In the genomic region with DNA sequence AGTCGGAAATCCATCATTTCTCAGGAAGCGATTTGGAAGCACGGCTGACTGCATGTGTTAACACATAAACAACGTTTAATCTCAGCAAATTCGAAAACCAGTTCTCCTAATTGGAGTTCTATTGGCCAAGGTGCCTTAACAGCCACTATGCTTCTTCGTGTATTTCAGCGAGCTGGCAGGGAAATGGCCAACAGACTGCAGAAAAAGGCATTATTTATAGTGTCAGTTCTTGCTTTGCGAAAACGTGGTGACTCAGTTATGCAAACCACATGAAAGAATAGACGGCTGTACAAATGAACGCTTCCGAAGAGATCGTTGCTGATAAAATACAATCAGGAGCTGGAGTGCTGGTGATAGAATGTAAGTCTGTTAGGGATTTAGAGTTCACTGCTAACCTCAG, we compare ENCODE assay signal across 20 mouse cellular contexts. TPM values are rescaled to one million over a fixed set of nuclear protein-coding genes. Genes with fewer than 3 reads are reported as not detected.
DNase-seq lines count a peak whose midpoint lies in the region; TF ChIP-seq lines count a peak whose summit lies in the region.
"Had no signal": no experiment of that assay in that cellular context is flagged by ENCODE, and none has a peak within 500 bp of the region (broad histone marks: within the 10 kb centered on the region; RNA-seq: fewer than 3 reads in every experiment).

No protein-coding gene starts in this region.

- no peak overlapping the region for H3K4me3 ChIP-seq in left cerebral cortex, adult 2 months
- H3K4me3 ChIP-seq in cortical plate, adult 2 months (ENCODE audit: insufficient read depth, low read length) = no peak overlapping the region
- H3K4me3 ChIP-seq: erythroblast, embryonic 14.5 days; forebrain, embryonic 15.5 days; heart, adult 2 months; heart, embryonic 15.5 days; limb, embryonic 15.5 days; liver, embryonic 15.5 days had no signal

- TF ChIP-seq CTCF in left cerebral cortex, adult 2 months (IDR thresholded peaks at IDR 0.05) = no peak
- TF ChIP-seq CTCF in cortical plate, adult 2 months (IDR thresholded peaks at IDR 0.05; ENCODE audit: extremely low read depth, insufficient read depth, low read length) = no peak

- H3K27ac ChIP-seq in left cerebral cortex, adult 2 months = peak overlapping the region; percentile 6; the same call in 1 of the 2 replicates
- peak overlapping the region; percentile 56 for H3K27ac ChIP-seq in cortical plate, adult 2 months (ENCODE audit: insufficient read depth, low read length)
- H3K27ac ChIP-seq: forebrain, embryonic 15.5 days; heart, adult 2 months; heart, embryonic 15.5 days; hindbrain, postnatal 0 days; limb, embryonic 15.5 days; liver, embryonic 15.5 days had no signal

- intact Hi-C loops in left cerebral cortex, adult 2 months (cut with DNase I) = loop anchor here (5.0 to 10.0 kb wide), 2 partner anchors 544 to 701 kb away; no protein-coding TSS in a partner anchor

- H3K4me1 ChIP-seq in cortical plate, adult 2 months (ENCODE audit: control insufficient read depth, insufficient read depth, low read length) = peaks cover 4% of the 10 kb centered on the region; the same call in 1 of the 2 replicates
- H3K4me1 ChIP-seq: forebrain, embryonic 15.5 days; heart, embryonic 15.5 days; limb, embryonic 15.5 days; liver, embryonic 15.5 days had no signal

- DNase-seq in adrenal gland, adult 2 months = peak; percentile 49
- DNase-seq in adrenal gland, postnatal 10 days = no peak
- no peak for DNase-seq in left cerebral cortex, adult 2 months (ENCODE audit: extremely low spot score in 1 of 2, low spot score in 2 of 2)
- no peak for DNase-seq in left cerebral cortex, adult 11 months (ENCODE audit: low spot score)
- peak; percentile 34 for DNase-seq in right cerebral cortex, postnatal 25 days
- DNase-seq in heart, adult 8-10 months (ENCODE audit: low spot score) = no peak
- DNase-seq: cerebellum, adult 8-10 months; heart, adult 2 months; heart, postnatal 4 days; lung, postnatal 14 days; midbrain, embryonic 14.5 days; spleen, adult 18-20 months; thymus, postnatal 25 days had no signal

- TF ChIP-seq POLR2A in cortical plate, adult 2 months (IDR thresholded peaks at IDR 0.05; ENCODE audit: extremely low read depth, insufficient read depth, low read length) = no peak

RNA-seq across cellular contexts. Expression of gene Kcnj2, which starts 9.9 kb away (rescaled TPM):
- 10 to 100 TPM in 1 of 2 experiments, 1 to 10 TPM in 1; 9.9 to 10.7 TPM for total RNA-seq in adrenal gland, adult 2 months (2021)
- polyA plus RNA-seq in adrenal gland, adult 2 months (2012; rRNA removed) = 0.44 and 0.64 TPM in 2 replicates
- total RNA-seq in adrenal gland, postnatal 10 days (2021) = 1 to 10 TPM; 4.5 to 7.6 TPM
- 10 to 100 TPM; 18.2 to 19.2 TPM for total RNA-seq in left cerebral cortex, adult 2 months (2021)
- 11.4 and 11.9 TPM in 2 replicates for polyA plus RNA-seq in cortical plate, adult 2 months (2012; rRNA removed)
- 10 to 100 TPM; 32.8 to 51.7 (median 39.3) TPM for total RNA-seq in heart, adult 8-10 months (2022)
- polyA plus RNA-seq: erythroblast, embryonic 14.5 days had no signal

Comparison
In these comparisons a context has a peak if more than half of its experiments do, and no peak if none do; other contexts are left out.
1. DNase-seq: peak in adrenal gland, adult 2 months (single experiment) and right cerebral cortex, postnatal 25 days (single experiment); none in adrenal gland, postnatal 10 days (single experiment), left cerebral cortex, adult 2 months (0 of 2), left cerebral cortex, adult 11 months (single experiment) and heart, adult 8-10 months (single experiment).